Mouse (Mus musculus): ENCODE results near the gene Mgat2. TPM values are rescaled to one million over a fixed set of nuclear protein-coding genes. Genes with fewer than 3 reads are reported as not detected.

The Mgat2 gene
- polyA plus RNA-seq, 1 experiment from 2014 or later: 35.6 TPM

DNA sequence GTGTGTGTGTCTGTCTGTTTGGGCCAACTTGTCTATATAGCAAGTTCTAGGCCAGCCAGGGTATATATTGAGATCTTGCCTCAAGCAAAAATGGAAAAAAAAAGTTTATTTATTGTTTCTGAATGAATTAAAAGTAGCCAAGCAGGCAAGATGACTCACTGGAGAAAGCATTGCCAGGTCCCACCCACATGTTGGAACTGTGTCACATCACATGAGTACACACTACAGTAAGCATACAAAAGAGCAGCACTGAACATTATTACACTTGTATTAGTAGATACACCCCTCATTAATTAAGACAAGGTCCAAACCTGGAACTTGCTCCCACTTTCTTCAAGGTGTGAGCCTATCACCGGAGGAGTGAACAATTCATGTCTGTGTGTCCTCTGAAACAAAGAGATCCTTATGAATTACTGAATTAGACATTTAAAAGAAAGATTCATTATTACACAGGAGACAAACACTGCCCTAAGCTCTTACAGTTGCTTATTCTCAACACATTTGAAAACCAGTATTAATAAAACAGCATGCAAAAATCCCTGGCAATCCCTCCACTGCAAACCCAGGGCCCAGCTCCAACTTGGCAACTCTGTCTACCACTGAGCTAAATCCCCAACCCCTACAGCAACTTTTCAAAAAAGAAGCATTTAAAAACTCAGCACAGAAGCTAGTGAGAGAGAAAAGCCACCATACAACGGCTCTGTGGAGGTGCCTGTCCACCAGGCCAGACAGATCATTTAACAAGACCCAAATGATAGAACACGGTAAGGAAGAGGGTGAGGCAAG, 31.2 kb downstream of the Mgat2 start:
- 88% methylated on average over 3 of the region's 3 CpGs for WGBS

DNA sequence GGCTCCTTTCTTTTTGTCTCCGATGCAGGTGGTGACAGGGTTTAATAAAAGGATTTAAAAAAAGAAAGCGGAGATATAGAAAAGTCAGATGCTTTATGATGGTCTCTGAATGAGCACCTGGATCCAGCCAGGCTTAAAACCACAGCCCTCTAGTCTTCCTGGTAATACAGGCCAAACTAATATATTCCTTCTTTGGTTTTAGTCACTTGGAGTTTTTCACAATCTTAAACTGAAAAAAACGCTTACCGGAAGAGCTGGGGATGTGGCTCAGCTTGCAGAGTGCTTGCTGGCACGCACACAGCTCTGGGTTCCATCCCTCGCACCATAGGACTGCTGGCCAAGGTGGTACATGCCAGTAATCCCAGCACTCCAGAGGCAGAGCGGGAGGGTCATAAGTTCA, 32.6 kb downstream of the Mgat2 start:
- Histone ChIP-seq H3K27me3 (replicated peaks; ENCODE audit: control insufficient read depth, insufficient read depth, low read length) (no peaks in the 10 kb centered on the region), H3K9ac (ENCODE audit: low read depth, low read length) (no peak overlapping the region), H3K9me3 (ENCODE audit: control insufficient read depth, low read length) (no peaks in the 10 kb centered on the region), H3K27ac (ENCODE audit: low read length) (no peak overlapping the region), H3K36me3 (ENCODE audit: control insufficient read depth, insufficient read depth, low read length) (peaks cover 13% of the 10 kb centered on the region), H3K4me2 (ENCODE audit: low read depth, low read length) (no peak overlapping the region), H3K4me1 (ENCODE audit: control insufficient read depth, insufficient read depth, low read length) (no peaks in the 10 kb centered on the region), H3K4me3 (ENCODE audit: low read length) (no peak overlapping the region)
- no peak for ATAC-seq
- 95% methylated on average over 7 of the region's 7 CpGs for WGBS

More for the DNA sequence above, 31.2 kb downstream of the Mgat2 start:
- Histone ChIP-seq H3K36me3 (ENCODE audit: control insufficient read depth, insufficient read depth, low read length) (peaks cover 16% of the 10 kb centered on the region), H3K9ac (ENCODE audit: low read depth, low read length) (no peak overlapping the region), H3K4me3 (ENCODE audit: low read length) (no peak overlapping the region), H3K27me3 (replicated peaks; ENCODE audit: control insufficient read depth, insufficient read depth, low read length) (no peaks in the 10 kb centered on the region), H3K27ac (ENCODE audit: low read length) (no peak overlapping the region), H3K4me1 (ENCODE audit: control insufficient read depth, insufficient read depth, low read length) (no peaks in the 10 kb centered on the region), H3K4me2 (ENCODE audit: low read depth, low read length) (no peak overlapping the region), H3K9me3 (ENCODE audit: control insufficient read depth, low read length) (no peaks in the 10 kb centered on the region)
- ATAC-seq: no peak

DNA sequence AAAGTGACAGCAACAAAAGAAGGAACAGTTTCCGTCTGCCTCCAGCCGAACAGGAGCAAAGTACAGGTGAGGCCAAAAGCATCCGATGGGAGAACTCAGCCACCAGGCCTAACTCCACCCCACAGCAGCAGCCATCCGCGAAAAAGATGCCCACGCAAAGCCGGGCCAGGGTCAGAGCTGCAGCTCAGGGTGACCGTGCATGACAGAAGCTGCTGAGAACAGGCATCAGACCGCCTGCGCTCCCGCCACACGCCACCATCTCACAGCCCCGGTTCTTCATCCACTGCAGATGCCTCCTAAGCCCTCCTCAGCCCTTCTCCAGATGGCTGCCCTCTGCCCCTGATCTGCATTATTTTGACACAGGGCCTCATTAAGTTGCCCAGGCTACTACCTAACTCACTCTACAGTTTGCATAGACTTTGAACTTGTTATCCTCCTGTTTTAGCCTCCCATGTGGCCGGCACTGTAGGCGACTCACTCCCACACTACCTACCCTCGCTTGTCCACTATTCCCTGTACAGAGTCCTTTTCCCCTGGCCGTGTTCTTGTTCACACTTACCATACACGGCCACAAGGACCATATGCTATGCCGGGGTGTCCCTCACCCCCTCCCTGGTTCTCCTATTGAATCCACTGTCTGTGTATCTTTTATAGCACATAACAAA, 36.8 kb downstream of the Mgat2 start:
- no peak overlapping the region for H3K4me2 ChIP-seq (ENCODE audit: low read depth, low read length)
- H3K4me3 ChIP-seq (ENCODE audit: low read length): no peak overlapping the region
- H3K27ac ChIP-seq (ENCODE audit: low read length): no peak overlapping the region
- ATAC-seq: no peak; the same call in 1 of the 2 replicates
- no peaks in the 10 kb centered on the region for H3K4me1 ChIP-seq (ENCODE audit: control insufficient read depth, insufficient read depth, low read length)
- WGBS: 91% methylated on average over 19 of the region's 19 CpGs
- H3K9ac ChIP-seq (ENCODE audit: low read depth, low read length): no peak overlapping the region
- no peaks in the 10 kb centered on the region for H3K27me3 ChIP-seq (replicated peaks; ENCODE audit: control insufficient read depth, insufficient read depth, low read length)
- H3K9me3 ChIP-seq (ENCODE audit: control insufficient read depth, low read length): no peaks in the 10 kb centered on the region
- peaks cover 11% of the 10 kb centered on the region for H3K36me3 ChIP-seq (ENCODE audit: control insufficient read depth, insufficient read depth, low read length)

DNA sequence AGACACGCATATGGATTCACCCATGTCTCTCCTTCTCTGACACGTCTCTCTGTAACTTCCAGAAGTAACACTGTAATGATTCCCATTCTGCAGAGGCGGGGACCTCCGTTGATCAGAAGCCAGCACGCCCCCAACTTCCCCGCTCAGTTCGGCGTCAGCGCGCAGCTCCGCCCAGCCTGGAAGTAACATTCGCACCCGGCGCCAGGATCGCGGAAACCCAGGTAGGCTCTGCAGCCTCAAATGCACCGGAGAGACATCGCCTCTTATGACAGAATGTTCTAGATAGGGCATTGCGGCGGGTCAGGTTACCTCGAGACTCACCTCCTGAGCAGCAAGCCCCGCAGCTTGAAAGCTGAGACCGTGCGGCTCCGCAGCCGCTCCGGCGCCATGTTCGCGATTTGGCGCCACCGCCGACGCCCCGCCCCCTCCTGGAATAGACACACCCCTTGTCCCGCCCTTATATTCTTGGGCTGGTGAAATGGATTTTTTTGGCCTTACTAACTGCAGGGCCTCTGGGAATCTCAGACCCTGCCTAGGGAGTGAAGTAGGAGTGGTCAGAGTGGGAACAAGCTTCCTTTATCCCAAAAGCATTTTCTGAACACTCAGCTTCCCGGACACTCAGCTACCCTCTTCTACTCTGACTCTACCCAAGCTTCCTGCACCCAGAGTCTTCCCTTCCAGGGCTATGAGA, 44.0 kb downstream of the Mgat2 start, which contains the start of gene Pole2:
Pole2 (minus strand) TSS at position 420 of the 691 bp plus-strand sequence.
- Histone ChIP-seq H3K27ac (ENCODE audit: low read length) (peak within 1 kb of the TSS; percentile 90), H3K4me3 (ENCODE audit: low read length) (peak within 1 kb of the TSS; percentile 76), H3K4me2 (ENCODE audit: low read depth, low read length) (peak within 1 kb of the TSS; percentile 44), H3K9me3 (ENCODE audit: control insufficient read depth, low read length) (no peaks in the 10 kb centered on the region), H3K9ac (ENCODE audit: low read depth, low read length) (peak within 1 kb of the TSS; percentile 73), H3K27me3 (replicated peaks; ENCODE audit: control insufficient read depth, insufficient read depth, low read length) (no peaks in the 10 kb centered on the region), H3K4me1 (ENCODE audit: control insufficient read depth, insufficient read depth, low read length) (0 out of 2 replicates have a peak, but pooled peaks cover 3% of the 10 kb centered on the region), H3K36me3 (ENCODE audit: control insufficient read depth, insufficient read depth, low read length) (no peaks in the 10 kb centered on the region)
- under 1% methylated on average over 37 of the region's 37 CpGs for WGBS
- ATAC-seq: peak; percentile 98

DNA sequence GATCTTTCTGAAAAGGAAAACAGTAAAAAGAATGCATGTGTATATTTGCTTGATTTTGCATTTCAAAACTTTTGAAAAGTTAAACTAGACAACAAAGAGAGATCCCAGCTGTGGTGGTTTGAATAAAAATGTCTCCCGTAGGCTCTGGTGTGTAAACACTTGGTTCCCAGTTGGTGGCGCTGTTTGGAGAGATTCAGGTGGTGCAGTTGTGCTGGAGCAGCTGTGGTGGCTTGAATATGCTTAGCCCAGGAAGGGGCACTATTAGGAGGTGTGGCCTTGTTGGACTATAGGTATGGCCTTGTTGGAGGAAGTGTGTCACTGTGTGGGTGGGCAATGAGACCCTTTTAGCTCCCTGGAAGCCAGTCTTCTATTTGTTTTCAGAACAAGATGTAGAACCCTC, 45.3 kb downstream of the Mgat2 start:
- H3K4me1 ChIP-seq (ENCODE audit: control insufficient read depth, insufficient read depth, low read length): 0 out of 2 replicates have a peak, but pooled peaks cover 3% of the 10 kb centered on the region
- WGBS: 73% methylated on average over 2 of the region's 2 CpGs
- no peak overlapping the region for H3K4me2 ChIP-seq (ENCODE audit: low read depth, low read length)

DNA sequence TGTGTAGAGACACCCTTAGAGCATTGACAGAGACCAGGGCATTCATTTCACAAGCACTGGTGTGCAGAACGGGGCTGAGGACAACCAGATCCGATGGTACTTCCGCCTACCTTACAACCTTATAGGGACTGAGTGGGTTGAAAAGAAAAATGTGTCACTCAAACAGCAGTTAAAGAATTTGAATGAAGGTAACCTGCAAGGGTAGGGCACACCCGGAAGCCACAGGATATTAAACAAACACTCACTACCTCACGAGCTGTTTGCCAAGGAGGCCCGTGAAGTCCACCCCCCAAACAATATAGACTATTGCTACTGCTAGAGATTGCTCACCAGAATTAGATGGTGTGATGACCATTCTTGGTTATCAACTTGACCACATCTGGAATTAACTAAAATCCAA, 51.8 kb downstream of the Mgat2 start:
- 73% methylated on average over 6 of the region's 6 CpGs for WGBS
- Histone ChIP-seq H3K4me2 (ENCODE audit: low read depth, low read length) (no peak overlapping the region), H3K27me3 (replicated peaks; ENCODE audit: control insufficient read depth, insufficient read depth, low read length) (no peaks in the 10 kb centered on the region), H3K4me3 (ENCODE audit: low read length) (no peak overlapping the region), H3K9me3 (ENCODE audit: control insufficient read depth, low read length) (no peaks in the 10 kb centered on the region), H3K9ac (ENCODE audit: low read depth, low read length) (no peak overlapping the region), H3K4me1 (ENCODE audit: control insufficient read depth, insufficient read depth, low read length) (no peaks in the 10 kb centered on the region), H3K36me3 (ENCODE audit: control insufficient read depth, insufficient read depth, low read length) (no peaks in the 10 kb centered on the region), H3K27ac (ENCODE audit: low read length) (no peak overlapping the region)
- no peak for ATAC-seq

More for the DNA sequence above, 45.3 kb downstream of the Mgat2 start:
- ATAC-seq: no peak
- Histone ChIP-seq H3K27ac (ENCODE audit: low read length) (no peak overlapping the region), H3K9ac (ENCODE audit: low read depth, low read length) (no peak overlapping the region), H3K9me3 (ENCODE audit: control insufficient read depth, low read length) (no peaks in the 10 kb centered on the region), H3K4me3 (ENCODE audit: low read length) (no peak overlapping the region), H3K36me3 (ENCODE audit: control insufficient read depth, insufficient read depth, low read length) (no peaks in the 10 kb centered on the region), H3K27me3 (replicated peaks; ENCODE audit: control insufficient read depth, insufficient read depth, low read length) (no peaks in the 10 kb centered on the region)

Small RNAs within 50 kb of the gene (microRNA-seq; reads per million reads assigned to microRNA genes)
- gene Gm47287 (not detected), gene Gm47295 (not detected)

Other genes with a start within 250 kb of the Mgat2 start
- gene Rps29, start 25.0 kb upstream of the Mgat2 start, polyA plus RNA-seq (2015; fragmentation: Nextera tagmentation; extraction: Ambion mirVana): 1,525 and 1,563 TPM in 2 replicates
- gene Lrr1, start 15.3 kb upstream of the Mgat2 start, polyA plus RNA-seq (2015; fragmentation: Nextera tagmentation; extraction: Ambion mirVana): 13.2 and 17.3 TPM in 2 replicates
- gene Rpl36al, start 74 bp upstream of the Mgat2 start, polyA plus RNA-seq (2015; fragmentation: Nextera tagmentation; extraction: Ambion mirVana): 602 and 654 TPM in 2 replicates
- gene Gm49383, start 12.9 kb downstream of the Mgat2 start, polyA plus RNA-seq (2015; fragmentation: Nextera tagmentation; extraction: Ambion mirVana): 21.0 and 24.2 TPM in 2 replicates
- gene Dnaaf2, start 14.3 kb downstream of the Mgat2 start, polyA plus RNA-seq (2015; fragmentation: Nextera tagmentation; extraction: Ambion mirVana): 6.9 and 7.3 TPM in 2 replicates
- 19.7 and 23.0 TPM in 2 replicates for gene Gm49384, start 20.1 kb downstream of the Mgat2 start, polyA plus RNA-seq (2015; fragmentation: Nextera tagmentation; extraction: Ambion mirVana)
- 16.5 and 20.8 TPM in 2 replicates for gene Pole2, start 44.0 kb downstream of the Mgat2 start, polyA plus RNA-seq (2015; fragmentation: Nextera tagmentation; extraction: Ambion mirVana)
- gene Klhdc1, start 57.0 kb downstream of the Mgat2 start, polyA plus RNA-seq (2015; fragmentation: Nextera tagmentation; extraction: Ambion mirVana): 5.2 and 5.4 TPM in 2 replicates
- 87.8 and 91.7 TPM in 2 replicates for gene Klhdc2, start 112.5 kb downstream of the Mgat2 start, polyA plus RNA-seq (2015; fragmentation: Nextera tagmentation; extraction: Ambion mirVana)
- 56.3 and 66.2 TPM in 2 replicates for gene Nemf, start 173.0 kb downstream of the Mgat2 start, polyA plus RNA-seq (2015; fragmentation: Nextera tagmentation; extraction: Ambion mirVana)
- 18.0 and 34.2 TPM in 2 replicates for gene Arf6, start 188.0 kb downstream of the Mgat2 start, polyA plus RNA-seq (2015; fragmentation: Nextera tagmentation; extraction: Ambion mirVana)
- 1.0 and 1.4 TPM in 2 replicates for gene Gm9887, start 188.3 kb downstream of the Mgat2 start, polyA plus RNA-seq (2015; fragmentation: Nextera tagmentation; extraction: Ambion mirVana)

Measured in intestine, embryonic 16.5 days (tissue).